Mouse (Mus musculus): Measurements from ENCODE around the gene Rmnd5b. TPM values are rescaled to one million over a fixed set of nuclear protein-coding genes. Genes with fewer than 3 reads are reported as not detected.
A peak's percentile ranks its signal among the peaks of the same experiment; 100 is the strongest.
"Not testable (repeated sequence)": the region's sequence is repeated elsewhere in the genome, so short reads cannot be mapped to it uniquely, and the experiment has no call there.

Rmnd5b gene
- 30.4 and 34.4 TPM in 2 replicates for polyA plus RNA-seq (2016; fragmentation: Nextera tagmentation; extraction: Ambion mirVana)

- Histone ChIP-seq H3K27ac (peak within 1 kb of the TSS; percentile 93), H3K4me1 (peaks cover 65% of the 10 kb centered on the region), H3K27me3 (replicated peaks) (no peaks in the 10 kb centered on the region), H3K4me3 (peak within 1 kb of the TSS; percentile 72), H3K36me3 (peaks cover 13% of the 10 kb centered on the region; the same call in 1 of the 2 replicates), H3K9ac (peak within 1 kb of the TSS; percentile 80), H3K9me3 (replicated peaks) (no peaks in the 10 kb centered on the region), H3K4me2 (peak within 1 kb of the TSS; percentile 88)
- under 1% methylated on average over 61 of the region's 61 CpGs for WGBS (ENCODE audit: insufficient replicate concordance)
- ATAC-seq = peak; percentile 83
Observed at GRCm38 (mm10) chr11:51635525-51636322, at the start of gene Rmnd5b. Gene Rmnd5b, minus strand, starts transcription at chr11:51635896.

GRCm38 (mm10) chr11:51681976-51682374 lies 46.3 kb upstream of the Rmnd5b start:
- peaks cover 9% of the 10 kb centered on the region for H3K36me3 ChIP-seq
- ATAC-seq = peak; percentile 24; the same call in 1 of the 2 replicates
- no peaks in the 10 kb centered on the region for H3K27me3 ChIP-seq (replicated peaks)
- no peaks in the 10 kb centered on the region for H3K9me3 ChIP-seq (replicated peaks)
- WGBS (ENCODE audit: insufficient replicate concordance) = 29% methylated on average over 8 of the region's 8 CpGs
- peak overlapping the region; percentile 6; the same call in 1 of the 2 replicates for H3K9ac ChIP-seq
- no peak overlapping the region for H3K27ac ChIP-seq
- H3K4me3 ChIP-seq = no peak overlapping the region
- peak overlapping the region; percentile 59 for H3K4me2 ChIP-seq
- peaks cover 10% of the 10 kb centered on the region; the same call in 1 of the 2 replicates for H3K4me1 ChIP-seq

GRCm38 (mm10) chr11:51681324-51681975 lies 45.8 kb upstream of the Rmnd5b start:
- H3K4me3 ChIP-seq = peak overlapping the region; percentile 37
- no peak for ATAC-seq
- peak overlapping the region; percentile 6; the same call in 1 of the 2 replicates for H3K9ac ChIP-seq

GRCm38 (mm10) chr11:51679466-51679865 lies 43.8 kb upstream of the Rmnd5b start:
- peaks cover 10% of the 10 kb centered on the region; the same call in 1 of the 2 replicates for H3K4me1 ChIP-seq
- WGBS (ENCODE audit: insufficient replicate concordance) = 66% methylated on average over 3 of the region's 3 CpGs
- no peaks in the 10 kb centered on the region for H3K36me3 ChIP-seq
- H3K27me3 ChIP-seq (replicated peaks) = no peaks in the 10 kb centered on the region
- H3K9ac ChIP-seq = no peak overlapping the region
- H3K27ac ChIP-seq = no peak overlapping the region
- no peak for ATAC-seq
- no peaks in the 10 kb centered on the region for H3K9me3 ChIP-seq (replicated peaks)
- no peak overlapping the region for H3K4me2 ChIP-seq
- no peak overlapping the region for H3K4me3 ChIP-seq

More at GRCm38 (mm10) chr11:51681324-51681975, 45.8 kb upstream of the Rmnd5b start:
- Histone ChIP-seq H3K4me1 (peaks cover 10% of the 10 kb centered on the region; the same call in 1 of the 2 replicates), H3K27me3 (replicated peaks) (no peaks in the 10 kb centered on the region), H3K27ac (no peak overlapping the region), H3K9me3 (replicated peaks) (no peaks in the 10 kb centered on the region), H3K4me2 (peak overlapping the region; percentile 59), H3K36me3 (peaks cover 9% of the 10 kb centered on the region)
- WGBS (ENCODE audit: insufficient replicate concordance) = 28% methylated on average over 13 of the region's 13 CpGs

- ATAC-seq = no peak
- H3K9me3 ChIP-seq (replicated peaks) = no peaks in the 10 kb centered on the region
- 57% methylated on average over 6 of the region's 6 CpGs for WGBS (ENCODE audit: insufficient replicate concordance)
Observed at GRCm38 (mm10) chr11:51677737-51678418, 42.2 kb upstream of the Rmnd5b start.

GRCm38 (mm10) chr11:51675386-51675785 lies 39.7 kb upstream of the Rmnd5b start:
- Histone ChIP-seq H3K9me3 (replicated peaks) (no peaks in the 10 kb centered on the region), H3K27ac (no peak overlapping the region), H3K4me2 (no peak overlapping the region), H3K36me3 (no peaks in the 10 kb centered on the region), H3K27me3 (replicated peaks) (no peaks in the 10 kb centered on the region), H3K4me3 (no peak overlapping the region), H3K4me1 (no peaks in the 10 kb centered on the region), H3K9ac (no peak overlapping the region)
- ATAC-seq = no peak
- WGBS (ENCODE audit: insufficient replicate concordance) = 58% methylated on average over 5 of the region's 5 CpGs

More at GRCm38 (mm10) chr11:51677737-51678418, 42.2 kb upstream of the Rmnd5b start:
- Histone ChIP-seq H3K36me3 (no peaks in the 10 kb centered on the region), H3K27ac (no peak overlapping the region), H3K9ac (no peak overlapping the region), H3K4me3 (no peak overlapping the region), H3K27me3 (replicated peaks) (no peaks in the 10 kb centered on the region), H3K4me1 (peaks cover 10% of the 10 kb centered on the region; the same call in 1 of the 2 replicates), H3K4me2 (no peak overlapping the region)

- ATAC-seq = no peak
- H3K27ac ChIP-seq = no peak overlapping the region
- no peak overlapping the region for H3K4me3 ChIP-seq
- WGBS (ENCODE audit: insufficient replicate concordance) = 74% methylated on average over 9 of the region's 9 CpGs
- no peaks in the 10 kb centered on the region for H3K9me3 ChIP-seq (replicated peaks)
- no peak overlapping the region for H3K4me2 ChIP-seq
- no peaks in the 10 kb centered on the region for H3K4me1 ChIP-seq
- H3K9ac ChIP-seq = no peak overlapping the region
- H3K27me3 ChIP-seq (replicated peaks) = no peaks in the 10 kb centered on the region
- no peaks in the 10 kb centered on the region for H3K36me3 ChIP-seq
Observed at GRCm38 (mm10) chr11:51673291-51673690, 37.6 kb upstream of the Rmnd5b start.

- no peak overlapping the region for H3K4me2 ChIP-seq
- no peaks in the 10 kb centered on the region for H3K9me3 ChIP-seq (replicated peaks)
- no peaks in the 10 kb centered on the region for H3K27me3 ChIP-seq (replicated peaks)
- H3K4me1 ChIP-seq = no peaks in the 10 kb centered on the region
- no peak overlapping the region for H3K9ac ChIP-seq
- H3K27ac ChIP-seq = no peak overlapping the region
- no peak overlapping the region for H3K4me3 ChIP-seq
- H3K36me3 ChIP-seq = no peaks in the 10 kb centered on the region
- no peak for ATAC-seq
- WGBS (ENCODE audit: insufficient replicate concordance) = 68% methylated on average over 2 of the region's 2 CpGs
Observed at GRCm38 (mm10) chr11:51671376-51671775, 35.7 kb upstream of the Rmnd5b start.

GRCm38 (mm10) chr11:51670846-51671245 lies 35.1 kb upstream of the Rmnd5b start:
- no peaks in the 10 kb centered on the region for H3K36me3 ChIP-seq
- no peaks in the 10 kb centered on the region for H3K4me1 ChIP-seq
- no peaks in the 10 kb centered on the region for H3K9me3 ChIP-seq (replicated peaks)
- H3K27ac ChIP-seq = no peak overlapping the region
- H3K4me3 ChIP-seq = no peak overlapping the region
- no peak overlapping the region for H3K9ac ChIP-seq
- WGBS (ENCODE audit: insufficient replicate concordance) = 79% methylated on average over 7 of the region's 7 CpGs
- ATAC-seq = no peak
- H3K27me3 ChIP-seq (replicated peaks) = no peaks in the 10 kb centered on the region
- no peak overlapping the region for H3K4me2 ChIP-seq

GRCm38 (mm10) chr11:51664747-51665146 lies 29.1 kb upstream of the Rmnd5b start:
- WGBS (ENCODE audit: insufficient replicate concordance) = 77% methylated on average over 7 of the region's 7 CpGs

GRCm38 (mm10) chr11:51662632-51663031 lies 26.9 kb upstream of the Rmnd5b start:
- H3K27me3 ChIP-seq (replicated peaks) = no peaks in the 10 kb centered on the region
- WGBS (ENCODE audit: insufficient replicate concordance) = 79% methylated on average over 7 of the region's 7 CpGs
- H3K36me3 ChIP-seq = no peaks in the 10 kb centered on the region
- no peak overlapping the region for H3K9ac ChIP-seq
- H3K4me1 ChIP-seq = peaks cover 7% of the 10 kb centered on the region; the same call in 1 of the 2 replicates
- H3K4me3 ChIP-seq = no peak overlapping the region
- no peaks in the 10 kb centered on the region for H3K9me3 ChIP-seq (replicated peaks)
- no peak for ATAC-seq
- H3K4me2 ChIP-seq = no peak overlapping the region
- H3K27ac ChIP-seq = no peak overlapping the region

More at GRCm38 (mm10) chr11:51664747-51665146, 29.1 kb upstream of the Rmnd5b start:
- H3K27me3 ChIP-seq (replicated peaks); H3K9me3 ChIP-seq (replicated peaks); H3K9ac ChIP-seq; H3K4me2 ChIP-seq; H3K27ac ChIP-seq; ATAC-seq; H3K36me3 ChIP-seq; H3K4me1 ChIP-seq; H3K4me3 ChIP-seq: not testable (repeated sequence)

All from liver, embryonic 12.5 days (tissue).